Mouse (Mus musculus) lung, embryonic 16.5 days (tissue): ENCODE measurements around the gene Ccdc151. TPM values are rescaled to one million over a fixed set of nuclear protein-coding genes. Genes with fewer than 3 reads are reported as not detected.

Experiments
- ATAC-seq: fragments of 200-750 bp; cut with Nextera tagmentation; 2 replicates; pipeline ENCODE4 v1.8.0; 2017; ENCODE audit warnings: low read depth, mild to moderate bottlenecking, moderate library complexity
- H3K27ac ChIP-seq: fragments of 300-500 bp; sonication (generic); 2 replicates; pipeline ENCODE4 v1.5.1; 2014; ENCODE audit warnings: mild to moderate bottlenecking, control low read depth, low read length
- H3K27me3 ChIP-seq: fragments of 300-500 bp; sonication (generic); 2 replicates; pipeline ENCODE4 v1.6.1; 2014; ENCODE audit warnings: low read depth, low read length, mixed read lengths; ENCODE audit not compliant: control insufficient read depth, insufficient read depth
- H3K36me3 ChIP-seq: fragments of 300-500 bp; sonication (generic); 2 replicates; pipeline ENCODE4 v1.6.1; 2014; ENCODE audit warnings: low read length; ENCODE audit not compliant: control insufficient read depth, insufficient read depth
- H3K4me1 ChIP-seq: fragments of 300-500 bp; sonication (generic); replicated peaks from 2 replicates; pipeline ENCODE4 v1.6.1; 2014; ENCODE audit warnings: low read length, mixed read lengths; ENCODE audit not compliant: control insufficient read depth, insufficient read depth
- H3K4me2 ChIP-seq: fragments of 300-500 bp; sonication (generic); 2 replicates; pipeline ENCODE4 v1.6.1; 2014; ENCODE audit warnings: low read depth, low read length, control low read depth
- H3K4me3 ChIP-seq: fragments of 300-500 bp; sonication (generic); 2 replicates; pipeline ENCODE4 v1.5.1; 2014; ENCODE audit warnings: mild to moderate bottlenecking, low read length, control low read depth
- H3K9ac ChIP-seq: fragments of 300-500 bp; sonication (generic); 2 replicates; pipeline ENCODE4 v1.6.1; 2014; ENCODE audit warnings: low read length, control low read depth
- H3K9me3 ChIP-seq: fragments of 300-500 bp; sonication (generic); 2 replicates; pipeline ENCODE4 v1.6.1; 2016; ENCODE audit warnings: low read length; ENCODE audit not compliant: control insufficient read depth
- WGBS: fragments of 180-500 bp; shearing (Covaris S2); extraction: QIAGEN DNeasy Blood & Tissue Kit; methylation state at CpG from one replicate; pipeline ENCODE4 v1.1.7; 2014; 5-methylcytosine and 5-hydroxymethylcytosine counted together
- polyA plus RNA-seq: library from polyadenylated mRNA; unstranded; fragments of >200 nt; fragmentation: Nextera tagmentation; extraction: Ambion mirVana; gene quantifications from 2 replicates; pipeline ENCODE4 v1.2.1, GENCODE M21; 2015

Ccdc151 gene
- polyA plus RNA-seq, 1 experiment from 2014 or later: 6.6 TPM

DNA sequence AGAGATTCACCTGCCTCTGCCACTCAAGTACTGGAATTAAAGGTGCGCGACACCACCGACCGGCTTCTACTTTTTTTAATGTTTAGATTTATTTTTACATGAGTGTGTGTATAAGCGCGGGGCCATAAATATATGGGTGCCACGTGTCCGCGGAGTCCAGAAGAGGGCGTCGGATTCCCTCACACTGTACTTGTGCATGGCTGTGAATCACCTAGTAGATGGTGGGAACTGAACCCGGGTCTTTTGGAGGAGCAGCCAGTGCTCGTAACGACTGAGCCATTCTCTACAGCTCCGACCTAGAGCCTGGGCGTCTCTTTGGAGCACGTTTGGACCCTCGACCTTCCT is 47.2 kb downstream of the Ccdc151 start:
- H3K9me3 ChIP-seq: no peaks in the 10 kb centered on the region
- peak overlapping the region; percentile 95 for H3K27ac ChIP-seq
- H3K27me3 ChIP-seq: no peaks in the 10 kb centered on the region; the same call in 1 of the 2 replicates
- peak overlapping the region; percentile 77 for H3K4me2 ChIP-seq
- no peaks in the 10 kb centered on the region for H3K36me3 ChIP-seq
- H3K9ac ChIP-seq: peak overlapping the region; percentile 64
- peak overlapping the region; percentile 78 for H3K4me3 ChIP-seq
- 2% methylated on average over 18 of the region's 18 CpGs for WGBS
- H3K4me1 ChIP-seq: peaks cover 8% of the 10 kb centered on the region
- peak; percentile 60 for ATAC-seq

DNA sequence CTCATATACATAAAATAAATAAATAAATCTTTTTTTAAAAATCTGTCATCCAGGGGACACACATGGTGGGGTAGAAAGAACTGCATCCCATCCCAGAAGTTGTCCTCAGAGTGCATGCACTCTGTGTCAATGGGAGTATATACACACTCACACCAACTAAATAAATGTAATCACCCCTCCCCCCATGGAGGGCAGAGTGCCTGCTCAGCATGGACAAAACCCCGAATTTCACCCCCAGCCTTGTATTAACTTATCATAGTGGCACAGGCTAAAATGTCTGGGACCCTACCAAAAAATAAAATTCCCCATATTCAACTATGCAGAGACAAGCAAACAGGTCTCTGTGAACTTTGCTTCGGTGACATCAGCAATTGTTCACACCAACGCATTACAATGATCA is 47.8 kb downstream of the Ccdc151 start:
- WGBS: 73% methylated on average over 3 of the region's 3 CpGs
- H3K4me2 ChIP-seq: peak overlapping the region; percentile 77; the same call in 1 of the 2 replicates

DNA sequence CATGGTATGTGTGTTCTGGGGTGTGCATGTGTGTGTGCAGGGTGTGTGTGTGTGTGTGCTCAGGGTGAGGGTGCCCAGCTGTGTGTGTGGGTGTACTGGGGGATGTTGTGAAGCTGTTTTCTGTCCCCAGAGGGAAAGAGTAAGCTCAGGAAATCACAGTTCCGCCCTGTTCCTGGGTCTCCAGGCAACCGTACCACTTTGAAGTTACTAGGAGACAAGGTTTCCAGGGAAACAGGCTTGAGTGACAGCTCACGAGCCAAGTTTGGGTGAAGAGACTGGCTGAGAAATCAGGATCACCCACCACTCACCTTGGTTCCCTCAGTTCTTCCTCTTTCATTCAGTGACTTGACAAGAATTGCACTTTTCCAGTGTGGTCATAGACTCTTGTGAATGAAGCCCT is 48.8 kb downstream of the Ccdc151 start:
- Histone ChIP-seq H3K4me1 (peaks cover 7% of the 10 kb centered on the region), H3K27ac (no peak overlapping the region), H3K36me3 (no peaks in the 10 kb centered on the region), H3K27me3 (no peaks in the 10 kb centered on the region), H3K9ac (no peak overlapping the region), H3K4me3 (no peak overlapping the region), H3K9me3 (no peaks in the 10 kb centered on the region), H3K4me2 (no peak overlapping the region)
- no peak for ATAC-seq
- 6% methylated on average over 3 of the region's 3 CpGs for WGBS

More for the DNA sequence above, 47.8 kb downstream of the Ccdc151 start:
- Histone ChIP-seq H3K27me3 (no peaks in the 10 kb centered on the region), H3K4me3 (no peak overlapping the region), H3K36me3 (no peaks in the 10 kb centered on the region), H3K27ac (no peak overlapping the region), H3K4me1 (peaks cover 7% of the 10 kb centered on the region), H3K9ac (no peak overlapping the region), H3K9me3 (no peaks in the 10 kb centered on the region)
- ATAC-seq: no peak

DNA sequence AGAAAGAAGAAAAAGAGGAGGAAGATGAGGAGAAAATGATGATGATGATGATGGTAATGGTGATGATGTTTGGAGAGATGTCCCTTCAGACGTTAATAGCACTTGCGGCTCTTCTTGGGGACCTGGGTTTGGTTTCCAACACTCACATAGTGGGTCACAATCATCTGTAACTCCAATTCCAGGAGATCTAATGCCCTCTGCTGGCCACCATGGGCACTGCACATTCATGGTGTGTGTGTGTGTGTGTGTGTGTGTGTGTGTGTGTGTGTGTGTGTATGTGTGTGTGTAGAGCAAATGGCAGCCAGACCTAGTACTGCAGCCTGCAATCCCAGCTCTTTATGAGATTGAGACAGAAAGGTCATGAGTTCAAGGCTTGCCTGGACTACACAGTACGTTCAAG is 50.5 kb downstream of the Ccdc151 start:
- 72% methylated on average over 3 of the region's 3 CpGs for WGBS
- H3K9ac ChIP-seq: no peak overlapping the region
- H3K4me2 ChIP-seq: no peak overlapping the region
- peaks cover 7% of the 10 kb centered on the region for H3K4me1 ChIP-seq
- ATAC-seq: no peak
- H3K9me3 ChIP-seq: no peaks in the 10 kb centered on the region
- H3K27me3 ChIP-seq: peaks cover 6% of the 10 kb centered on the region; the same call in 1 of the 2 replicates
- H3K4me3 ChIP-seq: no peak overlapping the region
- no peak overlapping the region for H3K27ac ChIP-seq
- no peaks in the 10 kb centered on the region for H3K36me3 ChIP-seq

DNA sequence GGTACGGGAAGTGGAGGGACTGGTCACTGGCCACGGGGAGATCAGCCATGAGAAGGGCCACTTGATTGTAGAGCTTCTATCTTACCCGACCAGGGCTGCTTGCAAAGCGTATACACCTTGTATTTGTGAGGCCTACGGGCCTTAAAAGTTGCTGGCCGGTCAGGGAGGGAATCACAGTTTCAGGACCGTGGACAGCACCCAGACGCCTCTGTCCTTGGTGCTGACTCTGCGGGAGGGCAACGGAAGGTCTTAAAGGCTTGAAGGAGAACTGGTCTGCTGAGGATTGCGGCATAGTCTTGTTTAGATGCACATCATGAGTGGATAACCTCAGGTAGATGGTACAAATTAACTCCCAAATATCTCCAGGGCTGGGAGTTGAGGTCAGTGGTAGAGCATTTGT is 52.1 kb downstream of the Ccdc151 start:
- 14% methylated on average over 11 of the region's 11 CpGs for WGBS
- ATAC-seq: no peak

DNA sequence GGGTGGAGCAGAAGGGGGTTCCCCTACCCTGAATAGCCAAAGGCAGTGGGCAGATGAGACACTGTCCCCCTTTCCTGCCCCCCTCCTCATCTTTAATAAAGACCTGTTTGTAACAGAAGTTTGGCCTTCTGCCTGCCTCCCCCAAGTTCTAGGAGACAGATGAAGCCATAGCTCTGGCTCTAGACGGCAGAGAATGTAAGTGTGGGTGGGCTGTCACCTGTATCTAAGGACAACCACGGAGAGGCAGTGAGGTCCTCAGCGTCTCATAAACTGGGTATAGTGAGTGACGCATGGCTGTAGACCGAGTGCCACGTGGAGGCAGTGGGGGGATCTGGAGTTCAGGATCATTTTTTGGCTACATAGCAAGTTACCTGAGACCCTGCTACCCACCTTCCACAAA is 53.6 kb downstream of the Ccdc151 start:
- Histone ChIP-seq H3K4me3 (no peak overlapping the region), H3K36me3 (no peaks in the 10 kb centered on the region), H3K9ac (no peak overlapping the region), H3K9me3 (no peaks in the 10 kb centered on the region), H3K4me2 (no peak overlapping the region), H3K4me1 (no peaks in the 10 kb centered on the region), H3K27me3 (peaks cover 6% of the 10 kb centered on the region; the same call in 1 of the 2 replicates), H3K27ac (no peak overlapping the region)
- 71% methylated on average over 6 of the region's 6 CpGs for WGBS
- ATAC-seq: no peak

More for the DNA sequence above, 52.1 kb downstream of the Ccdc151 start:
- no peak overlapping the region for H3K9ac ChIP-seq
- no peak overlapping the region for H3K27ac ChIP-seq
- H3K36me3 ChIP-seq: no peaks in the 10 kb centered on the region
- H3K4me1 ChIP-seq: 0 out of 2 replicates have a peak, but pooled peaks cover 2% of the 10 kb centered on the region
- no peaks in the 10 kb centered on the region for H3K9me3 ChIP-seq
- no peak overlapping the region for H3K4me3 ChIP-seq
- H3K27me3 ChIP-seq: peaks cover 6% of the 10 kb centered on the region; the same call in 1 of the 2 replicates
- H3K4me2 ChIP-seq: no peak overlapping the region

DNA sequence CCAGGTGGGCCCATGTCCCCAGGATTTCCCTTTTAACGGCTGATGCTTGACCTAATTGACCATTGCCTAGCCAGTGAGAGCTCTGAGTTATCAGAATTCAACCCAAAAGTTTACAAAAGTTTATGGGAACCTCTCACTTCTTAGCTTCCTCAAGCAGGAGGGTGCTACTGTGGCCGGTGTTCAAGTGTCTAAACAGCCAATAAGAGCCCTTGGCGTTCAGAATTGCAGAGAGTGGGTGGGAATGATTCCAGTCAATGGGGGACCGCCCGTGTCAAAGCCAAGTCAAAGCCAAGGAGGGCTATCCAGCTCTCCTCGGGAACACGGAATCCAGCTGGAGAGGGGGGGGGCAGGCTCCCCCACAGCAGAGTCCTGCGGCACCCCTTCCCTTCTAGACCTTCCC is 54.3 kb downstream of the Ccdc151 start:
- 56% methylated on average over 8 of the region's 8 CpGs for WGBS
- Histone ChIP-seq H3K27ac (no peak overlapping the region), H3K27me3 (peaks cover 6% of the 10 kb centered on the region; the same call in 1 of the 2 replicates)

DNA sequence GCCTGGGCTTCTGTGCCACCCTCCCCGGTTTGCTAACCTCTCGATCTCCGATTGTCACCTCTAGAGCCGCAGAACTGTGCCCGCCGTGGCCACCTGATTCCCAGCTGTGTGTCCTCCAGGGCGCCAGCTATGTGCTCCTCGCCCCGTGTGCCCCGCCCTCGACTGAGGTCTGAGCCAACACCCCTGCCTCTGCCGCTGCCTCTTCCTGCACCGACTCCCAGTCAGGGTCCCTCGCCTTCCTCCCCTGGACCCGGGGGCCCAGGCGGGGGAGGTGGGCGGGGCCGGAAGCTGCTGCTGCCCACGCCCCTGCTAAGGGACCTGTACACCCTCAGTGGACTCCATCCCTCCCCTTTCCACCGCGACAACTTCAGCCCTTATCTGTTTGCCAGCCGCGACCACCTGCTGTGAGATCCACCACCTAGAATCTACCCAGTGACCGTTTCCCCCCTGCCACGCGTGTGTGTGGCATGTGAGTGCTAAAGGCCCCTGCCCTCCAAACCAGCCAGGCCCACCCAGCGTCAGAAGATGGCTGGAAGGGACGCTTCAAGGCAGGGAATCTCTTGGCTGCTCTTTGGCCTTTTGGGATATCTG is 54.8 kb downstream of the Ccdc151 start:
- WGBS: 6% methylated on average over 28 of the region's 28 CpGs
- Histone ChIP-seq H3K4me1 (no peaks in the 10 kb centered on the region), H3K27me3 (peaks cover 6% of the 10 kb centered on the region; the same call in 1 of the 2 replicates)

More for the DNA sequence above, 54.3 kb downstream of the Ccdc151 start:
- H3K4me2 ChIP-seq: no peak overlapping the region
- H3K9ac ChIP-seq: no peak overlapping the region
- no peaks in the 10 kb centered on the region for H3K36me3 ChIP-seq
- no peaks in the 10 kb centered on the region for H3K9me3 ChIP-seq
- H3K4me1 ChIP-seq: no peaks in the 10 kb centered on the region
- no peak overlapping the region for H3K4me3 ChIP-seq
- no peak for ATAC-seq

DNA sequence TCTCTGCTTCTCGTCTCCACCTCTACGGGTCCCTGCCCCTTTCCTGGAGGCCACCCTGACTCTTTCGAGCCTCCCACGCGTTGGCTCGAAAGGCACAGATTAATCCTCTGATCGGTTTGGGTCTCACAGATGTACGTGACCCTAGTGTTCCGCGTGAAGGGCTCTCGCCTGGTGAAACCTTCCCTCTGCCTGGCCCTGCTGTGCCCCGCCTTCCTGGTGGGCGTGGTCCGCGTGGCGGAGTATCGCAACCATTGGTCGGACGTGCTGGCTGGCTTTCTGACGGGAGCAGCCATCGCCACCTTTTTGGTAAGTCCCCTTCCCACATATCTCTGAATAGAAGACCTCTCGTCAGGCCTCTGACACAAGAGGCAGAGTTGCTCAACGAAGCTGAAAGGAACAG is 58.2 kb downstream of the Ccdc151 start:
- H3K4me2 ChIP-seq: no peak overlapping the region
- 0 out of 2 replicates have a peak, but pooled peaks have one; percentile 13 for ATAC-seq
- H3K27me3 ChIP-seq: peaks cover 6% of the 10 kb centered on the region; the same call in 1 of the 2 replicates
- 16% methylated on average over 23 of the region's 23 CpGs for WGBS
- no peak overlapping the region for H3K27ac ChIP-seq
- no peak overlapping the region for H3K4me3 ChIP-seq
- no peaks in the 10 kb centered on the region for H3K36me3 ChIP-seq
- no peaks in the 10 kb centered on the region for H3K9me3 ChIP-seq
- no peaks in the 10 kb centered on the region for H3K4me1 ChIP-seq
- H3K9ac ChIP-seq: no peak overlapping the region

More for the DNA sequence above, 54.8 kb downstream of the Ccdc151 start:
- Histone ChIP-seq H3K4me3 (no peak overlapping the region), H3K9ac (no peak overlapping the region), H3K27ac (no peak overlapping the region), H3K9me3 (no peaks in the 10 kb centered on the region), H3K4me2 (no peak overlapping the region), H3K36me3 (no peaks in the 10 kb centered on the region)
- ATAC-seq: 0 out of 2 replicates have a peak, but pooled peaks have one; percentile 8
